Mouse (Mus musculus) c-Kit-negative CD71-positive TER-119-positive erythroid progenitor cells, embryonic 14.5 days (primary cell): ENCODE measurements around the gene Abcg5.

Experiments
- DNase-seq: peaks from one replicate; pipeline ENCODE4 v3.0.0-alpha.2; 2013; ENCODE audit warnings: low read depth, low spot score

Gene Abcg5

DNA sequence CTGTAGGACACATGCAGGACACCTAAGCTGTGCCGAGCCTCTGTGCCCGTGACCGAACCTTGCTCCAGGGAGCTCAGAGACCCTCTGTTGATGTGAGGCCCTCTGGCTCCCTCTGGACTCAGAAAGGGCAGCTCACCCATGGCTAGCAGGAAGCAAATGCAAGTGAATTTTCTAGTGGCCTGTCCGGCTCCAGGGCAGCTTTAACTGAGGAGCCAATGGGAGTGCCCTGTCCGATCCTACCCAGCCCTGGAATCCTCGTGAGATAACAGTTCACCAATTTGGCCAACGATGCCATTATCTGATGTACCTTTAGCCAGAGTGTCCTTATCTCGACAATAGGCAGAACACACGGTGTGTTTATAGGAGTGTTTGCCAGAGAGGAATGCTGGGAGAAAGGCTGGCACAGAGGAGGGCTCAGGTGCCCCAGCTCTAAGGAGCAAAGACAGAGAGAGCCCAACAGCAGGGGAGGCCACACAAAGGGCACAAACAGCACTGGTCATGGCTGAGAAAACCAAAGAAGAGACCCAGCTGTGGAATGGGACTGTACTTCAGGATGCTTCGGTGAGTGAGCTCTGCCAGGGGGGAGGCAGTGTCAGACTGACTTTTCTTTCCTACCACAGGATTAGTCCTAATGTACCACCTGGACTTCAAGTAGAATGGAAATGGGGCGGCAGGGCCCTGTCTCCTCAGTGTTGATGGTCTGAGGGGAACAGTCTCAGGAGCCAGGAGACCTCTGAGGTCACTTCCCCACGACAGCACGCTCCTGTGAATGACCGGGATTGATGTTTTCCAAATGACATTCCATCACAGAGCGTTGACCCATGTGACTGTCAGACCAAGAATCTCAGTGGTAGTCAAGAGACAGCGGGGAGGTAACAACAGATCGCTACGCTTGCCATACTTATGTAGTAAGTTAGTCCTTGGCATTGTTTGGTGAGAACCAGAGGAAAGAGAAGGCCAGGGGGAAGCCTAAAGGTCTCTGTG lies at the start of gene Abcg5:
Gene Abcg5, minus strand, starts transcription at position 278 of the 984 bp plus-strand sequence.
- no peak for DNase-seq

DNA sequence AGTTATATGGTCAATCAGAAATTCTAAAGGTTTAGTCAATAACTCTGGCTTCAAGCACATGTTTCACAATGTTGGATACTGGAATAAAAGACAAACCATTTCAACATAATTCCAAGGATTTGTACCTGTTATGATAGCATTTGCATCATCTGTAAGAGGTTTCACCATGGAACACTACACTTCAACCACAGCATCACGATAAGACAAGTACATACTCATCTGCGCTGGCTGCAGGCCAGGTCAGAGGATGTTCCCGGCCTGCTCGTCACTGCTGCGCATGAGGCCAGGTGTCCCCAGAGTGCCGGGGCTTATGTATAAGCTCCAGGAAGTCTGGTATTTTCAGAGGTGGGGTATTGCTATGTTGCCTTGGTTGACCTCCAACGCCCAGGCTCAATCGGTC lies 49.8 kb upstream of the Abcg5 start:
- no peak for DNase-seq

DNA sequence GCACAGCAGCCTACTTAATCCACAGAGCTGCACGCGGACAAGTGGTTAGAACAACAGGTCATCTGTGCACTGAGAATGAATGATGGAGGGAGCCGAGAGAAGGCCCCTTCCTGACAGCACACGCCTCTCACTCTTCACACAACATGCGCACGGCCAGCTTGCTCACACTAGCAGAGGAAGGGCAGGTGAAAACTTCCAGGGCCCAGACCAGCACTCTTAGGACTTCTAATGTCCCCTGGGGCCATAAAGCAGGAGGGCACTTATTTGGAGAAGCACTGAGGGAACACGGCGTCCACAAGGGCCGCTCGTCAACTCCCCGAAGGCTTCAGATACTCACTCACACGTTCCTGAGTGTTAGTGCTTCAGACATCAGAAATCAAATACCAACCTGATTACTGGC lies 48.5 kb upstream of the Abcg5 start:
- no peak for DNase-seq

DNA sequence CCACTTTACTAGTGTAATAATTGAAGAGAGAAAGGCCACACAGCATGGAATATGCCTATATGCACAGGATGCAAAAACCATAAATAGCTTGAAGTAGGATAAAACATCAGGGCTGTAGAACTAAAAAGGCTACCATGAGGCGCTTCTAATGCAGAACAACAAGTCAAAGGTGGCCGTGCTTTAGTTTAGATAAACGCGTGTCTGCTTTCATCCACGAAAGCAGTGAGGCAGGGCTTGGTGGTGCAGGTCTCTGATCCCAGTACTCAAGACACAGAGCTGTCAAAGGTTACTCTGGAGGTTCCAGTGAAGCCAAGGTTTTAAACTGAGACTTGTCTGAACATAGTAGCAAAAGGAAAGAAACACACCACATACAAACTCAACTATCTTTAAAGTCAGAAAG lies 46.3 kb upstream of the Abcg5 start:
- DNase-seq: no peak

DNA sequence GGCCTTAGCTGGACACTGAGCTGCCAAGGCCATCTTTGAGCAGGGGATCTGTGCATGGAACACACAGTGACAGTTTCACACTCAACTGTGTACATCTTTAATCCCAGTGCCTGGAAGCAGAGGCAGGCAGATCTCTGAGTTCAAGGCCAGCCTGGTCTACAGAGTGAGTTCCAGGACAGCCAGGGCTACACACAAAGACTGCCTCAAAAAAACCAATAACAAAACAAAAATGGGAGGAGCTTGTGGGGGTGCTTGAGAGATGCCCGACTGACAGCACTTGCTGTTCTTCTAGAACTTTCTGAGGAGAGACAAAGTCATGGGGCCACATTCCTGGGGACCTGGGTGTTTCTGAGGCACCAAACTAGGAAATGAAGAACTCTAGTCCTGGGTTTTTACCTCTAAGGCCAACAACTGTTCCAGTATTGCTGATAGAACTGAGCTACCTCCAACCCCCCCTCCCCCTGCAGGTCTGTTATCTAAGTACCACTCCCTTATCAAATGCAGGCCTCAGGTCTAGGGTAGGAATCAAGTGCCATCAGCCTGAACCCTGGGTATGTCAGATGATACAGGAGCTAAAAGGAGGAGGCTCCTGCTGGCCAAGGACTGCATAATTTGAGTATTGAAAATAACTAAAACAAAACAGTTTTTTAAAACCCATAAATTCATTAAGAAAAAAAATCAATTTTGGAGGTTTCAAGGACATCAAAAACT lies 45.5 kb upstream of the Abcg5 start:
- peak; percentile 36 for DNase-seq

DNA sequence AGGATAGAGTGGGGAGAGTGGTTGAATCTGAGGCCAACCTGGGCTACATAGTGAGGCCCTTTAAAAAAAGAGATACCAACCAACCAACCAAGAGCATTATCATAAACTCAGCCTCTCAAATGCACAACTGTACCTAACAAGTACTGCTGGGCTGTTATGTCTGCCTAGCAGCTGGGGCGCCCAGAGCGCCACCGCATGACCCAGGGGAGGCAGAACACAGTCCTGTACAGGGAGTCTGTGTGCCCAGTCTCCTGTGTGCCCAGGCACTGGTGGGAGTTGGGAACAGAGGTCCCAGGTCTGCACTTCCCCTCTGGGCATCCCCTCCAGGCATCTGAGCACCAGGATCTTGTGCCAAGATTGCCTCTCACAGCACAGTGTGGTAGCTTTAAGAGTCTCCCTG lies 42.4 kb upstream of the Abcg5 start:
- no peak for DNase-seq

DNA sequence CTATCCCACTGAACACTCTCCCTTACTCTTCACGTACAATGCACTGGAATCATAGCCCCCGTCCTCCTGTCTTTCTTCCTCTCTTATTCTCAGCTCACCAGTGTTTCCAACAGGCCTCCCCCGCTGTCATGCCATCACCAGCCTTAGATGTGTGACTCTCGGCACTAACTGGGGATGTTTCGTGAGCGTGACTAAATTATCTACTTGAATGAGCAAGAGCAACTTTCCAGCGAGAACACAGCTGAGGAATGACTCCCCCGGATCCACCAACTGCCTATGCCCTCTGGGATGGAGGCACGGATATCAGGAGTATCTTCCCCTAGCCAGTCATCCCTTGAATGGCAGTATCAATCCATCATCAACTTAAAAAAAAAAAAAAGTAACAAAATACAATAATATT lies 41.2 kb upstream of the Abcg5 start:
- no peak for DNase-seq

DNA sequence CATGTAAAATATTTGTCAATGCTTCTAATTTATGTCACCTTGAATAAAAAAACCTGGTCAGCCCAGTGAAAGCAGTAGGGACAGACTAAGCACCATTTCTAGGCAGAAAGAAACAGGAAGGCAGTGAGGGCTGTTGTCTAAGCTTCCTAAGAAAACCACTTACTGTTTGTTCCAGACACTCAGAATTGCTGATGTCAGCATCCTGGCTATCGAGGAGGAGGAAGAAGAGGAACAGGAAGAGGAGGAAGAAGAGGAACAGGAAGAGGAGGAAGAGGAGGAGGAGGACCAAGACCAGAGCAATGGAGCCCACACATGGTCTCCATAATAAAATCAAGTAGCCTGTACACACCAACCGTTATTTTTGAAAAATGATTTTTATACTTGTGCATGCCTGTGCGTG lies 36.3 kb upstream of the Abcg5 start:
- DNase-seq: no peak

DNA sequence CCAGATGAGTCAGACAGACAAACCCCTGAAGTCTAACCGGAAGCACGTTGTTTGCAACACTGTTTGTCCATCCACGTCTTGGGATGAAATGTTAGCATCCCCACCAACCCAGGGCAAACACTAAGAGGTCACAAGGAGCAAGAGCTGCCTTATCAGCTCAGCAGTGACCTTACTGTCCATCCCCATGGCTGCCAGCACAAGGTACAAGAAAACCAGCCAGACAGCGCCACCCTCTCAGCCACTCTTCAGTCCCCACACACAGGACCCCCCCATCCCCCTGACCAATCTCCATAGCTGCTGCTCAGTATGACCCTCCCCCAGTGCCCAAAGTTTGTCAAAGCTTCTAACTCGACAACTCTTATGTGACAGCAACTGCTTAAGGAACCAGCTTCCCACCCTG lies 34.6 kb upstream of the Abcg5 start:
- no peak for DNase-seq

DNA sequence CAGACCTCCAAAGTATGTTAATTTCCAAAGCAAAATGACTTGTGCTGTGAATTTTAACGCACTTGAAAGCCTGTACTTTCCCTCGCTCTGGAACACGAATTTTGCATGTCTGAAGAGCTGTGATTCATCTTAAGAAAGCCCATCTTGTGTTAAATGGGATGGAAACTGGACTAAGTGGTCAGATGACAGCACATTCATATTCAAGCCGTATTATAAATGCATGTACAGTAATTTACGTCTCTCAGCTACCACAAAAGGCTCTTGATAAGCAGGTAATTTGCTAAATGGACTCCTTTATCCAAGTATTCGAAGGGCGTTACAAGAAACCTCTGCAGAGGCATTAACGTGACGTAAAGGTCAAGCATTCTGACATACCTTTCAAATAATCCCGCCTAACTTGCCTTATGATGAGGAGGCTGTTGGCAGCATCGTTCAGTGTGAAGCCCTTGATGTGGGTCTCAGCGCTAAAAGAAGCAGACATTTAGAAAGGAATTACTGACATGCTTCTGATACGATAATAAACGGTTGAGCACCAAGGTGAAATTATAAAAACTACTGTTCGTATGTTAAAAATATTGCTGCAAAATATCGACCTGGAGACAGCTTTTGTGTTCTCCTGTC lies 33.6 kb upstream of the Abcg5 start:
- DNase-seq: no peak

DNA sequence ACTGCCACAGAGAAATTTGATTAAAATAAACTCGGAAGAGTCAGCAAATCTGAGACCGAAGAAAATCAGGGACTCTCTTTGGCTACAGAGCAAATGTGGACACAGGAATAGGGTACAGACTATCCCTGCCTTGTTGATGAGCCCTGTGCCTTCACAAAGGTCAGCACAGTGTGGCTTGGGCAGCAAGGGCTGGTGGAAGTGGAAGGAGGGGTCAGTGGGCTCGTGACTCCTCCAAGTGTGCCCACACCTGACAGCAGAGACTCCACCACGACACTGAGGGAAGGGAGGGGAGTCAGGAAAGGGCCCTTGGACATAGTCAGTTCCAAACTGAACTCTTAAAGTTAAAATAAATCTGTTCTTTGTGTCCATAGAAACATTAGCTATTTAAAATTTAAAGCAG lies 32.1 kb upstream of the Abcg5 start:
- no peak for DNase-seq

DNA sequence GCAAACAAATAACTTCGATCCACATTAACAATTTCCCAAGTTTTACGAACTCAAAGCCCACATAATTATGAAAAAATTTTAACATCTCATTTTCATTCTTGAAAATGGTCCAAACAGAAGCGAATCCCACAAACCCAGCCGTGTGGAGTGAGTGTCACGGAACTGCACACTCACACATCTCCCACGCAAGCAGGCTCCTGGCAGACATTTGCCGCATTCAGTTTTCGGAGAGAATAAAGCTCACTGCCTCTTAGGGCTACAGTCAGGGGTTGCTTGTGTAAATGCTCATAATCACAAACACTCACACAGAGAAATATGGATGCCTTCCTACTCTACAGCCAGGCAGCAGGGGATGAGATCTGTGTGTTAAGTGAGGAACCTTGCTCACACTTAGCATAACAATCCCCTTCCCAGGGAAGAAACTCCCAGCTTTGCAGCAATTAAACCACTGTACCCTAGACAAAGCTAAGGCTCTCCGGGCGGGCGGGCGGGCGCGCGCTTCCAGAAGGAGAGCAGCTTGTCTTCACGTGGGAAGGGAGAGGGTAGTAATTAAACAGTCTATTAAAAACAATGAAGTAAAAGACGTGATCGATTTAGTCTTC lies 30.9 kb upstream of the Abcg5 start:
- DNase-seq: no peak

DNA sequence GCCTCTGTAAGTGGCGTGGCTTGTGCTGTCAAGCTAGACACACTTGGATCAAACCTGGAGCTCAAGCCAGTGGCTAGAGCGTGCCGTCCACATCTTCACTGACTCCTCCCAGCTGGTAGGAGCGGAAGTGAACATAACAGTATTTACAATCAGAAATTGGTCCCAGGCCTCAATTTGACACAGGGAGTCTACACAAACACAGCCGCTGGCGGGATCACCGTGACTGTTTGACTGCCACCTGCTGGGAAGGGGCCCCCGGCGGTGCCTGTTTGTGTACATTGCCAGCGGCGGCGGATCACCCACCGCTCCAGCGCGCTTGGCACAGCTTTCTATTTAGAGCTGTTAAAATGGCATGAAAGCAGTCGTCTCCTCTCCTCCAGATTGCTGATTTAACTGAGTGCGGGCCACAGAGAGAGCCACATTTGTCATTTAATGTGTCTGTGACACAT lies 26.6 kb upstream of the Abcg5 start:
- no peak for DNase-seq

DNA sequence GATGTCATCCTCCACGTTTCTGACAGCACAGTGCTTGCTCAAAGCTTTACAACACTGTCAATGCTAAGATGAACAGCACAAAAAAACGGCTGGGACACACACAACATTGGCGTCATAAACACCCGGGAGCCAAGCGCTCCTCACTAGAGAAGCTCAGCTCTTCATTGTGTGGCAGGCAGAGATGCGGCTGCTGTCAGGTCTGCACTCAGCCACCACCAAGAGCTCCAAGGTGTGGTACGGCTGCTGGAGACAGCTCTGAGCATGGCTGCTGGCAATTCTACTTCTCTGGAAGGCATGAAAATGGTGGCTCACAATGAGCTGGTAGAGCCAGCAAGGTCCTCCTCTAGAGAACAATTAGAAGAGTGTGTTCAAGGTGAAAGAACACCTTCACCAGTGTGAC lies 26.0 kb upstream of the Abcg5 start:
- DNase-seq: no peak

DNA sequence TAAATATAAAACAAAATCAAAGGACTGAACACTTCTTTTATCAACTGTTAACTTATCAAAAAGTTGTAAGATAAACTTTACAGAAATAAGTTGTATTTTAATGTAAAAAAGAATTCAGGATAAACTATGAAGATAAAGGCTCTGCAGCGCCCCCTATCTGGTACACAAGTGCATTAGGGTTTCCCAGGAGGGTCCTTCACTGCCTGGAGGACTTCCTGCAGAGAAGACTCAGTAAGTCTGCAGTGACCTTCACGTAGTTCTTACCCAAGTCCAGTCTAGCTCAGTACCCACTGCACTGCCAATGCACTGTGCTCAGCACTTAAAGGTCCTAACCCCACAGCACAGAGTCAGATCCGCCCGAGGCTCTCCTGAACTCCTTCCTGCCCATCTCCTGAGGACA lies 24.6 kb upstream of the Abcg5 start:
- DNase-seq: no peak

DNA sequence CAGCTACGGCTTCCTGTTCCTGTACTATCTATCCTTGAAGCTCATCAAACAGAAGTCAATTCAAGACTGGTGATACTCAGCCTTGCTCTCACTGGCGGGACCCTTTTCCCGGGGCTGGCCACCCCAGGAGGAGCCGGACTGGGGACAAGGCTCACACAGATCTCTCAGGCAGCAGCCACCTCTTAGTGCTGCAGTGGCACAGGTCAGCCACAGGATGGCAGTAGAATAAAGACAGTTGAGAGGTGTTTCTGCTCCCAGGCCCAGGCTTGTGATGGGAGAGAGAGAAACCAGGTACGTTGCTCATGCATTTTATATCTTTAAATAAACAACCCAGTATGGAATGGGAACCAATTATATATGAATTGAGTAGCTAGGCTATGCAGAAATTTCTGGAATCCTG lies 15.9 kb upstream of the Abcg5 start:
- peak; percentile 39 for DNase-seq

DNA sequence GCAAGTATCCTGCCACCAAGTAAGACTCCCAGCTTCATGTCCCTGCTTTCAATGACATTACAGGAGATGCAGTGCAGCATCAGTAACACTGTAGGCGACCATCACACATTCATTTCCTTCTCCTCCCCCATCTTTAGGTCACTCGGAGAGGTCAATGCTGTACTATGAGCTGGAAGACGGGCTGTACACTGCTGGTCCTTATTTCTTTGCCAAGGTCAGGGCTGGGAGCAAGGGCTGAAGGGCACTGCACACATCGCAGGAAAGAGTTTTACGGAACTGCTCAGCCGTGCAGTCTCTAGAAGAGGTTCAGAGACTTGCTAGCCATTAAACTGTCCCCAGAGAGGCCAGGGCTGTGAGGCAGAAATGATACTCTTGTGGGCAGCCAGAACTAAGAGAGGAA lies 13.7 kb upstream of the Abcg5 start:
- no peak for DNase-seq

DNA sequence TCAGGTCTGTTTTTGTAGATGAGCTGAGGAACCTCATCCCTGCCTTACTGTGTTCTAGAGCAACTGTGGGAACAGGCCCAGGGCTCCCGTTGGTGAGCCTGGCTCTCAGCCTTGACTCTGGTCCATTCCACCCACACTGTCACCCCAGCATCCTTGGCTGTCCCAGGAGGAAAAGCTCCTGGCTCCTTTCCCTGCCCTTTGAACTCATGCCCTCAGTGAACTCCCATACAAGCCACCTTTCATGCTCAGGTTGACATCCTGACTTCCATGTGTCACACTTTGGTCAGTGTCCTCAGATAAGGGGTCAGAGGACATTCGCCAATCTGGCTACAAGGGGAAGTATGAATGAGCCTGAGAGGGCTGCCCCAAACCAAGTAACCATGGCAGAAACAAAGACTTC lies 10.9 kb upstream of the Abcg5 start:
- no peak for DNase-seq

DNA sequence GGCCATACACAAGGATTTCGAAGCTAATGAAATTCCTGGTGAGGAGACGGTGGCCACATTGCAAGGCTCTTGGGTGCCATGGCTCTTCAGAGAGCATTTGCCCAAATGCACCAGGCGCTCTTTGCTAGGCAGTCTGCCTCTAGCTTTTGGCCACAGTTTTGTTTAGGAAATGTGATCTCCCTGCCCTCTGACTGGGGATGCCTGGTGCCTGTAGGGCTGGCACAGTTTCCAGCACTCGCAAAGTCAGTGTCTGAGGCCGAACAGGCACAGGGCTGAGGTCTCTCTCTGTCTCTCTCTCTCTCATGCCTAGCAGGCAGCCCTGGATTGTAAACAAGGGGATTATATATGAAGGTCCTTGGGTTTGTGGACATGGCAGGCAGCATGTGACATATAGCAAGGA lies 7.3 kb upstream of the Abcg5 start:
- no peak for DNase-seq

DNA sequence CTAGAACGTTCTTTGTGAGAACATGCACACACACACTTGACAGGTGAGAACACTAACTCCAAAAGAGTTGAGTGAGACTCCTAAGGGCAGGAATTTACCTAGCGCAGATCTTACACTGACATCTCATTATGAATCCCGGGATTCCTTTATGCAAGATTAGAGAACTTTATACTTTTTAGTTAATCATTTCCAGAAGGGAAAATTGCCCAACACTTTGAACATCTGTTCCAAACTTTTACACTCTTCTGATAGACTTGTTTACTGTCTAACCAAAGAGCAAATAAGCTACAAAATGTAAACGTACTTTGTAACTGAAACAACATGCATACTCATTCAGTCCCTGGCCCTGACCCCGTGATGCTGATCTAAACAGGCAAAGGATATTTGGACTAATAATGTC lies 6.5 kb upstream of the Abcg5 start:
- no peak for DNase-seq

DNA sequence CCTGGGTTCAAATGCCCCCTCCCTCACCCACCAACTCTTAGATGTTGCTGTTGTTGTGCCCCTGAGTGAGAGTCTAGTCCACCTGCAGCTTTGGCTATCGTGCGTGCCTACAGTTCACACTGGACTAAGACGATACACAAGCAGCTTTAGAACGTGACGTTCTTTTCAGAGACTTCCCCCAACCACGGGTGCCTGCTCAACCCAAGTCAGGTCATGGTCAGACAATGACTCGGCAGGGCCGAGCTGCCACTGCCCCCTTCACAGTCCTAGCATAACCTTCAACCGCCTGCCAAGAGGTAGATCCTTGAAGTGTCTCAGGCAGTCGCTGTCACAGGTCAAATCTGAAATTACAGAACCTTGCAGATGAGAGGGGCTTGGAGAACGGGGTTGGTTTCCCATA lies 6.0 kb upstream of the Abcg5 start:
- no peak for DNase-seq

DNA sequence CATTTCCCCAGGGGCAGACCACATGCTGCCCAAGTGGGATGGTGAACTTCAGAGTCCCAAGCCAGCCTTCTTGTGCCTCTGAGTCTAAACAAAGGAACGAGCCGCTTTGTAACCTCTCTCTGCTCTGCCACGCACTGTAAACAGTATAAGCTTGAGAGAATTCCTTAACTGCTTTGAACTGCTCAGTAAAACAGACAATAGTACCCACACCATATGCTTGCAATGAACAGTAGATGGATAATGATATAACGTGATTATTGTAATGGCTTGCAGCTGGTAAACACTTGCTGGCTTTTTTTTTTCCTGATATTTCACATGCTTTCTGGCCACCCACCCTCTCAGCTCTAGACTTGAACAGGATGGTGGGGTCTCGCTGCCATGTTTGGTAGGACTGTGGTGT lies 5.2 kb upstream of the Abcg5 start:
- no peak for DNase-seq
